Mouse (Mus musculus): Measurements from ENCODE around the gene Ampd2. TPM values are rescaled to one million over a fixed set of nuclear protein-coding genes. Genes with fewer than 3 reads are reported as not detected.

Ampd2 gene
- total and polyA plus RNA-seq, 3 experiments: 28.3 to 85.9 (median 55.8) TPM

DNA sequence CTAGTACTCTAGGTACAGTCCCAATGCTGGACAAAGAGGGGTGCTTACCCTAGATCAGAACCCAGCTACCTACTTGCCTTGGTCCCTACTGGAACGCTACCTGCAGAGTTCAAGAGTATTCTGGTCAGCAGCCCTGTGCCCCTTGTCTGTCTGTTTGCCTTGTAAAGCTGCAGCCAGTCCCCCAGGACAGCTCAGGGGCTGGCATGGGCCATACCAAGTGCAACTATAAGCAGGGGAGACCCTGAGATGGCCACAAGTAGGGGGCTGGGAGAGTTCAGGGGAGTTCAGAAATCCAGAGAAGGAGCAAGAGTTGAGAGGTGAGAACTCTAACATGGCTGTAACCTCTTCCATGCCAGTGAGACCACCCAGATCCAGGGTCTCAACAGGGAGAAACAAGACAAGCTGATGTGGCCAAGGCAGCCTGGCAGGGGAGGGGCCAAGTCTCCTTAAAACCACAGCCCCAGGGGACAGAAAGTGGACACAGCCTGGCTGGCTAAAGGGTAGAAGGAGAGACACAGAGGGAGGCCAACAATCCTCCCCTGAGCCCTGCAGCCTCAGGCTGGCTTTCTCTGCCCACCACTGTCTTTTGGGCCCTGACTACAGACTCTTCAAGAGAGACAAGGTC lies 4.1 kb downstream of the Ampd2 start:
- Histone ChIP-seq H3K27ac (ENCODE audit: insufficient read depth, low read depth) (peak overlapping the region; percentile 54), H3K4me2 (ENCODE audit: insufficient read depth, low read depth, poor library complexity, severe bottlenecking) (peak overlapping the region; percentile 17; the same call in 1 of the 2 replicates), H3K9me3 (replicated peaks; ENCODE audit: low read length) (no peaks in the 10 kb centered on the region), H3K4me3 (replicated peaks in 1 of 3; ENCODE audit: low read depth in 2 of 3, low read length in 2 of 3, poor library complexity in 1 of 3) (peak overlapping the region in 2 of 3 experiments; percentile 25 to 34), H3K4me1 (ENCODE audit: control insufficient read depth in 1 of 2, insufficient read depth in 2 of 2) (peaks cover 27 to 37% of the 10 kb centered on the region in 2 experiments), H3K27me3 (replicated peaks) (no peaks in the 10 kb centered on the region), H3K9ac (ENCODE audit: insufficient read depth, low read depth) (peak overlapping the region; percentile 53; the same call in 1 of the 2 replicates), H3K79me2 (replicated peaks; ENCODE audit: control insufficient read depth, extremely low read depth, insufficient read depth, poor library complexity, severe bottlenecking) (peaks cover 50% of the 10 kb centered on the region), H3K36me3 (replicated peaks in 1 of 2; ENCODE audit: control insufficient read depth in 1 of 2, insufficient read depth in 1 of 2, low read length in 1 of 2) (peaks cover 32 to 72% of the 10 kb centered on the region in 2 experiments)
- no peak for TF ChIP-seq TCF12 (IDR thresholded peaks at IDR 0.05; ENCODE audit: low read depth, low read length)
- TF ChIP-seq TBP (conservative IDR thresholded peaks at IDR 0.05; ENCODE audit: low read depth, low read length): no peak
- dilution Hi-C loops (cut with MboI; ENCODE audit: extremely low pct_ligation_motif_present, extremely low pct_unique_long_range_greater_than_20kb, low sequenced_read_pairs): no loop called here
- DNase-seq (ENCODE audit: extremely low read depth): no peak
- in situ Hi-C loops (cut with MboI; ENCODE audit: low pct_ligation_motif_present, low pct_unique_long_range_greater_than_20kb, low sequenced_read_pairs): loop anchor here (5.0 kb wide), 1 partner anchor 65 kb away; the partner anchor contains the start of gene Gnai3

DNA sequence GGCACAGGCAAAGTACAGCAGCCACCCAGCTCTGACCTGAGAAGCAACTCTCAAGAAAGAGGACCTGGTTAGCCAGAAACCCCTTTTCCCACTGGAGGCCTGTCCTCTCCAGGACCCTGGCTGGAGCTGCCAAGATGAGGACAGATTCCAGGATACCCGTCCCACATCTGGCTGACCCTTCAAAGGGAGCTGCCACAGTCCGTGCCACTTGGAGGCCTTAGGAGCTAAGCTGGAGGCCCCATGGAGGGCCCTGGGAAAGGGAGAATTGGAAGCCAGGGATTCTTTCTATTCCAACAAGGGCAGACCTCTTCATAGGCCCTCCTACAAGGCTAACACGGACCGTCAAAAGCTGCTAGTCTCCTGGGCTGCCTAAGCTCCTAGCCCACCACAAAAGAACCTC lies 4.8 kb downstream of the Ampd2 start:
- dilution Hi-C loops (cut with MboI; ENCODE audit: extremely low pct_ligation_motif_present, extremely low pct_unique_long_range_greater_than_20kb, low sequenced_read_pairs) (no loop called here), in situ Hi-C loops (cut with MboI; ENCODE audit: low pct_ligation_motif_present, low pct_unique_long_range_greater_than_20kb, low sequenced_read_pairs) (loop anchor here (5.0 kb wide), 1 partner anchor 66 kb away; the partner anchor contains the start of gene Gnai3)
- TF ChIP-seq ELF1 (IDR thresholded peaks at IDR 0.05; ENCODE audit: low read depth, low read length) (no peak), POLR2A (IDR thresholded peaks at IDR 0.05; ENCODE audit: low read depth, low read length) (no peak), MYC (IDR thresholded peaks at IDR 0.05; ENCODE audit: low read depth, low read length) (no peak), TBP (conservative IDR thresholded peaks at IDR 0.05; ENCODE audit: low read depth, low read length) (no peak), RAD21 (IDR thresholded peaks at IDR 0.05; ENCODE audit: low read depth, low read length) (no peak), GABPA (IDR thresholded peaks at IDR 0.05; ENCODE audit: insufficient replicate concordance, low read depth, low read length) (no peak), CHD1 (IDR thresholded peaks at IDR 0.05; ENCODE audit: low read depth, low read length) (no peak), MAX (IDR thresholded peaks at IDR 0.05; ENCODE audit: low read length) (no peak), TCF12 (IDR thresholded peaks at IDR 0.05; ENCODE audit: low read depth, low read length) (no peak), ZC3H11A (IDR thresholded peaks at IDR 0.05; ENCODE audit: low read depth, low read length) (no peak), E2F4 (IDR thresholded peaks at IDR 0.05; ENCODE audit: insufficient replicate concordance, low read depth, low read length) (no peak), ZKSCAN1 (IDR thresholded peaks at IDR 0.05; ENCODE audit: borderline replicate concordance, low read depth, low read length) (no peak), USF1 (IDR thresholded peaks at IDR 0.05; ENCODE audit: low read depth, low read length) (no peak), KAT2A (IDR thresholded peaks at IDR 0.05; ENCODE audit: insufficient replicate concordance, low read length) (no peak)
- Histone ChIP-seq H3K36me3 (replicated peaks in 1 of 2; ENCODE audit: control insufficient read depth in 1 of 2, insufficient read depth in 1 of 2, low read length in 1 of 2) (peaks cover 39 to 79% of the 10 kb centered on the region in 2 experiments), H3K9ac (ENCODE audit: insufficient read depth, low read depth) (no peak overlapping the region), H3K27ac (ENCODE audit: insufficient read depth, low read depth) (no peak overlapping the region), H3K4me1 (ENCODE audit: control insufficient read depth in 1 of 2, insufficient read depth in 2 of 2) (peaks cover 27 to 34% of the 10 kb centered on the region in 2 experiments), H3K79me2 (replicated peaks; ENCODE audit: control insufficient read depth, extremely low read depth, insufficient read depth, poor library complexity, severe bottlenecking) (peaks cover 50% of the 10 kb centered on the region), H3K4me2 (ENCODE audit: insufficient read depth, low read depth, poor library complexity, severe bottlenecking) (no peak overlapping the region), H3K4me3 (replicated peaks in 1 of 3; ENCODE audit: low read depth in 2 of 3, low read length in 2 of 3, poor library complexity in 1 of 3) (no peak overlapping the region), H3K27me3 (replicated peaks) (no peaks in the 10 kb centered on the region), H3K9me3 (replicated peaks; ENCODE audit: low read length) (no peaks in the 10 kb centered on the region)
- no peak for DNase-seq (ENCODE audit: extremely low read depth)

Measured in CH12.LX (cell line).